Mouse (Mus musculus) heart, postnatal 25 days (tissue): Measurements from ENCODE around the gene Sae1. TPM values are rescaled to one million over a fixed set of nuclear protein-coding genes. Genes with fewer than 3 reads are reported as not detected.

Source experiments
- DNase-seq: peaks from one replicate; pipeline ENCODE4 v3.0.0; 2022; ENCODE audit warnings: low spot score
- intact Hi-C: fragments of 180-260 bp; cut with DNase I; formaldehyde crosslinking; loops from one replicate; pipeline ENCODE4 v1.15.1; 2025
- total RNA-seq, 2 experiments: library from RNA; stranded (reverse); gene quantifications; 2 replicates each; pipeline ENCODE4 v1.2.3; 2021

The Sae1 gene
- total RNA-seq, result 10 to 100 TPM; 35.2 to 37.2 TPM

GRCm38 (mm10) chr7:16387160-16388041 lies at the start of gene Sae1:
Gene Sae1 (minus strand): TSS chr7:16387806.
- intact Hi-C loops, result loop anchor here (10.0 kb wide), 1 partner anchor 347 kb away; the partner anchor contains the start of gene Ap2s1
- DNase-seq, result peak; percentile 96

- no peak for DNase-seq
- intact Hi-C loops, result no loop called here
Observed at GRCm38 (mm10) chr7:16435088-16435487, 47.5 kb upstream of the Sae1 start.

GRCm38 (mm10) chr7:16433352-16433971 lies 45.9 kb upstream of the Sae1 start:
- intact Hi-C loops, result no loop called here
- DNase-seq, result no peak

- peak; percentile 67 for DNase-seq
- intact Hi-C loops, result loop anchor here (1.0 to 10.0 kb wide), 2 partner anchors 30 to 51 kb away; no protein-coding TSS in a partner anchor
Observed at GRCm38 (mm10) chr7:16426129-16426729, 38.6 kb upstream of the Sae1 start.

GRCm38 (mm10) chr7:16425721-16426120 lies 38.1 kb upstream of the Sae1 start:
- no peak for DNase-seq
- intact Hi-C loops, result loop anchor here (1.0 to 10.0 kb wide), 2 partner anchors 29 to 51 kb away; no protein-coding TSS in a partner anchor

- DNase-seq, result no peak
- intact Hi-C loops, result loop anchor here (10.0 kb wide), 1 partner anchor 49 kb away; no protein-coding TSS in a partner anchor
Observed at GRCm38 (mm10) chr7:16423731-16424130, 36.1 kb upstream of the Sae1 start.

- no peak for DNase-seq
- intact Hi-C loops, result loop anchor here (10.0 kb wide), 1 partner anchor 48 kb away; no protein-coding TSS in a partner anchor
Observed at GRCm38 (mm10) chr7:16422222-16422856, 34.7 kb upstream of the Sae1 start.

GRCm38 (mm10) chr7:16420493-16421118 lies 33.0 kb upstream of the Sae1 start:
- no peak for DNase-seq
- intact Hi-C loops, result loop anchor here (10.0 kb wide), 1 partner anchor 46 kb away; no protein-coding TSS in a partner anchor

- no peak for DNase-seq
- intact Hi-C loops, result no loop called here
Observed at GRCm38 (mm10) chr7:16418713-16419112, 31.1 kb upstream of the Sae1 start.

GRCm38 (mm10) chr7:16417141-16417771 lies 29.6 kb upstream of the Sae1 start:
- peak; percentile 51 for DNase-seq
- intact Hi-C loops, result no loop called here

- no peak for DNase-seq
- intact Hi-C loops, result no loop called here
Observed at GRCm38 (mm10) chr7:16415426-16415825, 27.8 kb upstream of the Sae1 start.

GRCm38 (mm10) chr7:16412930-16413329 lies 25.3 kb upstream of the Sae1 start:
- intact Hi-C loops, result no loop called here
- DNase-seq, result no peak

GRCm38 (mm10) chr7:16412220-16412896 lies 24.8 kb upstream of the Sae1 start:
- DNase-seq, result no peak
- intact Hi-C loops, result no loop called here

- intact Hi-C loops, result no loop called here
- no peak for DNase-seq
Observed at GRCm38 (mm10) chr7:16411100-16411499, 23.5 kb upstream of the Sae1 start.

GRCm38 (mm10) chr7:16406978-16407377 lies 19.4 kb upstream of the Sae1 start:
- intact Hi-C loops, result no loop called here
- DNase-seq, result no peak

- DNase-seq, result peak; percentile 75
- intact Hi-C loops, result no loop called here
Observed at GRCm38 (mm10) chr7:16405516-16406351, 18.1 kb upstream of the Sae1 start.

GRCm38 (mm10) chr7:16405073-16405455 lies 17.5 kb upstream of the Sae1 start:
- intact Hi-C loops, result no loop called here

More at GRCm38 (mm10) chr7:16405073-16405455, 17.5 kb upstream of the Sae1 start:
- peak; percentile 73 for DNase-seq
